Mouse (Mus musculus): ENCODE measurements around the gene Trmt44. TPM values are rescaled to one million over a fixed set of nuclear protein-coding genes. Genes with fewer than 3 reads are reported as not detected.
"Not testable (repeated sequence)": the region's sequence is repeated elsewhere in the genome, so short reads cannot be mapped to it uniquely, and the experiment has no call there.

Trmt44 gene
- polyA plus RNA-seq, 1 experiment from 2014 or later, result 7.3 TPM

GRCm38 (mm10) chr5:35596169-35597160, 21.6 kb upstream of the Trmt44 start:
- H3K27ac ChIP-seq (replicated peaks; ENCODE audit: low read depth, low read length), result no peak overlapping the region
- H3K27me3 ChIP-seq (ENCODE audit: control insufficient read depth, insufficient read depth, low read length), result no peaks in the 10 kb centered on the region
- H3K36me3 ChIP-seq (ENCODE audit: control insufficient read depth, insufficient read depth, low read length), result peaks cover 80% of the 10 kb centered on the region
- DNase-seq, result no peak
- WGBS, result 87% methylated on average over 18 of the region's 18 CpGs
- H3K9me3 ChIP-seq (ENCODE audit: control insufficient read depth, low read length), result no peaks in the 10 kb centered on the region
- H3K4me1 ChIP-seq (ENCODE audit: control insufficient read depth, insufficient read depth, low read length), result no peaks in the 10 kb centered on the region
- no peak for ATAC-seq (ENCODE audit: low FRiP score, low TSS enrichment)
- H3K9ac ChIP-seq (replicated peaks; ENCODE audit: low read length), result no peak overlapping the region
- H3K4me3 ChIP-seq (replicated peaks; ENCODE audit: low read depth, low read length), result no peak overlapping the region
- no peak overlapping the region for H3K4me2 ChIP-seq (ENCODE audit: low read length)

- no peak overlapping the region for H3K4me3 ChIP-seq (replicated peaks; ENCODE audit: low read depth, low read length)
- no peak overlapping the region for H3K27ac ChIP-seq (replicated peaks; ENCODE audit: low read depth, low read length)
- no peaks in the 10 kb centered on the region for H3K4me1 ChIP-seq (ENCODE audit: control insufficient read depth, insufficient read depth, low read length)
- DNase-seq (peak; percentile 92), ATAC-seq (ENCODE audit: low FRiP score, low TSS enrichment) (no peak)
- H3K9me3 ChIP-seq (ENCODE audit: control insufficient read depth, low read length), result 0 out of 2 replicates have a peak, but pooled peaks cover 2% of the 10 kb centered on the region
- H3K36me3 ChIP-seq (ENCODE audit: control insufficient read depth, insufficient read depth, low read length), result peaks cover 83% of the 10 kb centered on the region
- WGBS, result 23% methylated on average over 4 of the region's 4 CpGs
- H3K27me3 ChIP-seq (ENCODE audit: control insufficient read depth, insufficient read depth, low read length), result no peaks in the 10 kb centered on the region
- no peak overlapping the region for H3K9ac ChIP-seq (replicated peaks; ENCODE audit: low read length)
- H3K4me2 ChIP-seq (ENCODE audit: low read length), result no peak overlapping the region
Observed at GRCm38 (mm10) chr5:35595706-35596105, 20.8 kb upstream of the Trmt44 start.

- Histone ChIP-seq H3K9ac (replicated peaks; ENCODE audit: low read length) (no peak overlapping the region), H3K27me3 (ENCODE audit: control insufficient read depth, insufficient read depth, low read length) (no peaks in the 10 kb centered on the region), H3K9me3 (ENCODE audit: control insufficient read depth, low read length) (0 out of 2 replicates have a peak, but pooled peaks cover 2% of the 10 kb centered on the region), H3K27ac (replicated peaks; ENCODE audit: low read depth, low read length) (no peak overlapping the region), H3K4me2 (ENCODE audit: low read length) (no peak overlapping the region), H3K4me1 (ENCODE audit: control insufficient read depth, insufficient read depth, low read length) (no peaks in the 10 kb centered on the region), H3K4me3 (replicated peaks; ENCODE audit: low read depth, low read length) (no peak overlapping the region), H3K36me3 (ENCODE audit: control insufficient read depth, insufficient read depth, low read length) (peaks cover 83% of the 10 kb centered on the region)
- ATAC-seq (ENCODE audit: low FRiP score, low TSS enrichment), result no peak
- 97% methylated on average over 4 of the region's 4 CpGs for WGBS
- no peak for DNase-seq
Observed at GRCm38 (mm10) chr5:35594768-35595167, 19.9 kb upstream of the Trmt44 start.

GRCm38 (mm10) chr5:35593272-35593671, 18.4 kb upstream of the Trmt44 start:
- DNase-seq, result no peak
- H3K4me1 ChIP-seq (ENCODE audit: control insufficient read depth, insufficient read depth, low read length), result no peaks in the 10 kb centered on the region
- H3K27me3 ChIP-seq (ENCODE audit: control insufficient read depth, insufficient read depth, low read length), result no peaks in the 10 kb centered on the region
- no peak overlapping the region for H3K9ac ChIP-seq (replicated peaks; ENCODE audit: low read length)
- H3K36me3 ChIP-seq (ENCODE audit: control insufficient read depth, insufficient read depth, low read length), result peaks cover 83% of the 10 kb centered on the region
- ATAC-seq (ENCODE audit: low FRiP score, low TSS enrichment), result no peak
- no peak overlapping the region for H3K4me2 ChIP-seq (ENCODE audit: low read length)
- WGBS, result 84% methylated on average over 6 of the region's 6 CpGs
- 0 out of 2 replicates have a peak, but pooled peaks cover 2% of the 10 kb centered on the region for H3K9me3 ChIP-seq (ENCODE audit: control insufficient read depth, low read length)
- no peak overlapping the region for H3K27ac ChIP-seq (replicated peaks; ENCODE audit: low read depth, low read length)
- no peak overlapping the region for H3K4me3 ChIP-seq (replicated peaks; ENCODE audit: low read depth, low read length)

GRCm38 (mm10) chr5:35592824-35593223, 18.0 kb upstream of the Trmt44 start:
- H3K36me3 ChIP-seq (ENCODE audit: control insufficient read depth, insufficient read depth, low read length), result peaks cover 83% of the 10 kb centered on the region
- no peak for DNase-seq
- H3K4me3 ChIP-seq (replicated peaks; ENCODE audit: low read depth, low read length), result no peak overlapping the region
- no peak overlapping the region for H3K4me2 ChIP-seq (ENCODE audit: low read length)
- no peak overlapping the region for H3K27ac ChIP-seq (replicated peaks; ENCODE audit: low read depth, low read length)
- 0 out of 2 replicates have a peak, but pooled peaks cover 2% of the 10 kb centered on the region for H3K9me3 ChIP-seq (ENCODE audit: control insufficient read depth, low read length)
- H3K4me1 ChIP-seq (ENCODE audit: control insufficient read depth, insufficient read depth, low read length), result no peaks in the 10 kb centered on the region
- ATAC-seq (ENCODE audit: low FRiP score, low TSS enrichment), result no peak
- WGBS, result 77% methylated on average over 4 of the region's 4 CpGs
- H3K9ac ChIP-seq (replicated peaks; ENCODE audit: low read length), result no peak overlapping the region
- no peaks in the 10 kb centered on the region for H3K27me3 ChIP-seq (ENCODE audit: control insufficient read depth, insufficient read depth, low read length)

GRCm38 (mm10) chr5:35592081-35592736, 17.3 kb upstream of the Trmt44 start:
- no peaks in the 10 kb centered on the region for H3K4me1 ChIP-seq (ENCODE audit: control insufficient read depth, insufficient read depth, low read length)
- no peaks in the 10 kb centered on the region for H3K27me3 ChIP-seq (ENCODE audit: control insufficient read depth, insufficient read depth, low read length)
- 0 out of 2 replicates have a peak, but pooled peaks cover 2% of the 10 kb centered on the region for H3K9me3 ChIP-seq (ENCODE audit: control insufficient read depth, low read length)
- 81% methylated on average over 21 of the region's 21 CpGs for WGBS
- no peak overlapping the region for H3K4me3 ChIP-seq (replicated peaks; ENCODE audit: low read depth, low read length)
- no peak for ATAC-seq (ENCODE audit: low FRiP score, low TSS enrichment)
- H3K9ac ChIP-seq (replicated peaks; ENCODE audit: low read length), result no peak overlapping the region
- H3K27ac ChIP-seq (replicated peaks; ENCODE audit: low read depth, low read length), result no peak overlapping the region
- H3K36me3 ChIP-seq (ENCODE audit: control insufficient read depth, insufficient read depth, low read length), result peaks cover 80% of the 10 kb centered on the region
- H3K4me2 ChIP-seq (ENCODE audit: low read length), result no peak overlapping the region
- DNase-seq, result no peak

- H3K4me1 ChIP-seq (ENCODE audit: control insufficient read depth, insufficient read depth, low read length), result no peaks in the 10 kb centered on the region
Observed at GRCm38 (mm10) chr5:35591497-35591896, 16.6 kb upstream of the Trmt44 start.

GRCm38 (mm10) chr5:35584259-35584658, 9.4 kb upstream of the Trmt44 start:
- not testable (repeated sequence) for H3K9ac ChIP-seq (replicated peaks; ENCODE audit: low read length); DNase-seq; ATAC-seq (ENCODE audit: low FRiP score, low TSS enrichment); H3K4me3 ChIP-seq (replicated peaks; ENCODE audit: low read depth, low read length); H3K27ac ChIP-seq (replicated peaks; ENCODE audit: low read depth, low read length); H3K9me3 ChIP-seq (ENCODE audit: control insufficient read depth, low read length); H3K27me3 ChIP-seq (ENCODE audit: control insufficient read depth, insufficient read depth, low read length); H3K4me2 ChIP-seq (ENCODE audit: low read length)
- 86% methylated on average over 2 of the region's 2 CpGs for WGBS
- H3K36me3 ChIP-seq (ENCODE audit: control insufficient read depth, insufficient read depth, low read length), result peaks cover 18% of the 10 kb centered on the region
- peaks cover 21% of the 10 kb centered on the region for H3K4me1 ChIP-seq (ENCODE audit: control insufficient read depth, insufficient read depth, low read length)

More at GRCm38 (mm10) chr5:35591497-35591896, 16.6 kb upstream of the Trmt44 start:
- no peak for ATAC-seq (ENCODE audit: low FRiP score, low TSS enrichment)
- Histone ChIP-seq H3K9me3 (ENCODE audit: control insufficient read depth, low read length) (0 out of 2 replicates have a peak, but pooled peaks cover 2% of the 10 kb centered on the region), H3K9ac (replicated peaks; ENCODE audit: low read length) (no peak overlapping the region), H3K27me3 (ENCODE audit: control insufficient read depth, insufficient read depth, low read length) (no peaks in the 10 kb centered on the region), H3K27ac (replicated peaks; ENCODE audit: low read depth, low read length) (no peak overlapping the region), H3K36me3 (ENCODE audit: control insufficient read depth, insufficient read depth, low read length) (peaks cover 77% of the 10 kb centered on the region), H3K4me2 (ENCODE audit: low read length) (no peak overlapping the region), H3K4me3 (replicated peaks; ENCODE audit: low read depth, low read length) (no peak overlapping the region)
- DNase-seq, result no peak
- WGBS, result 96% methylated on average over 4 of the region's 4 CpGs
